Mouse (Mus musculus) kidney, adult 2 months (tissue): Measurements from ENCODE around the gene 1700056E22Rik. TPM values are rescaled to one million over a fixed set of nuclear protein-coding genes. Genes with fewer than 3 reads are reported as not detected.

Source experiments
- DNase-seq: peaks from one replicate; pipeline ENCODE4 v3.0.0; 2021
- H3K27ac ChIP-seq: fragments of 200-500 bp; 2 replicates; pipeline ENCODE4 v1.5.1; 2012; ENCODE audit warnings: low read depth, low read length, control low read depth, inconsistent platforms; ENCODE audit not compliant: insufficient read depth
- H3K27me3 ChIP-seq: fragments of 200-500 bp; replicated peaks from 2 replicates; pipeline ENCODE4 v1.6.1; 2012; ENCODE audit warnings: mild to moderate bottlenecking, moderate library complexity, low read length, inconsistent platforms; ENCODE audit not compliant: control insufficient read depth, insufficient read depth
- H3K36me3 ChIP-seq: fragments of 200-500 bp; 2 replicates; pipeline ENCODE4 v1.6.1; 2012; ENCODE audit warnings: mild to moderate bottlenecking, moderate library complexity, low read length, inconsistent platforms; ENCODE audit not compliant: control insufficient read depth, insufficient read depth
- H3K4me1 ChIP-seq: fragments of 200-500 bp; 2 replicates; pipeline ENCODE4 v1.6.1; 2011; ENCODE audit warnings: low read length; ENCODE audit not compliant: control insufficient read depth, insufficient read depth
- H3K4me3 ChIP-seq: fragments of 200-500 bp; 2 replicates; pipeline ENCODE4 v1.5.1; 2011; ENCODE audit warnings: mild to moderate bottlenecking, low read depth, low read length, control low read depth; ENCODE audit not compliant: insufficient read depth
- CTCF ChIP-seq: fragments of 200-500 bp; conservative IDR thresholded peaks from 2 replicates; pipeline ENCODE4 v1.5.1; 2011; ENCODE audit warnings: low read depth, mild to moderate bottlenecking, control low read depth, low read length, moderate library complexity, mixed read lengths; ENCODE audit not compliant: insufficient read depth, insufficient read length
- POLR2A ChIP-seq: fragments of 200-500 bp; IDR thresholded peaks from one replicate; pipeline ENCODE4 v1.6.1; 2011; ENCODE audit warnings: low read depth, low read length, control low read depth
- WGBS: fragments of 180-500 bp; shearing (Covaris S2); methylation state at CpG from one replicate; pipeline ENCODE4 v1.1.7; 2018; 5-methylcytosine and 5-hydroxymethylcytosine counted together
- polyA plus RNA-seq: library from polyadenylated mRNA; depleted of rRNA; stranded (reverse); fragments of >200 nt; gene quantifications from 2 replicates; pipeline ENCODE4 v1.2.3, GENCODE M21; 2012

The 1700056E22Rik gene
- polyA plus RNA-seq, 1 experiment: 0.63 TPM

DNA sequence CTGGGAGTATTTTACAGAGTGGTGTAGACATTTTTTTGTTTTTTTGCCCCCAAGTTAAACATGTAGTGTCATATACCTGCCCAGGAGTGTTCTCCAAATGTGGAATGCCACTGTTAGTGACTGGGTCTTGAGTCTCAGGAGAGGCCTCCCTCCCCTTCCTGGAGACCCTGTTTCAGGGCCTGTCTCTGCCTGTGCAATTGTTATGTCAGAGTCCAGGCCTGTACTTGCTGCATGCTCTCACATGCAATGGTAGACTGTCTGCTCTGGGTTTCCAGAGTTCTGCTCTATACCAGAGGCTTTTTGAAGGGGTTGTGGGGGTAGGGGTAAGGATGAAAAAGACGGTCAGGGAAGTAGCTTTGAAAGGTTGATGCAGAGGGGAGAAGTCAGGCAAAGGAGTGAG is 6.8 kb upstream of the 1700056E22Rik start:
- H3K4me3 ChIP-seq: no peak overlapping the region
- TF ChIP-seq CTCF (no peak), POLR2A (no peak)
- no peaks in the 10 kb centered on the region for H3K36me3 ChIP-seq
- H3K4me1 ChIP-seq: no peaks in the 10 kb centered on the region
- no peak for DNase-seq
- H3K27ac ChIP-seq: no peak overlapping the region
- WGBS: 95% methylated on average over 1 of the region's 1 CpGs
- H3K27me3 ChIP-seq: no peaks in the 10 kb centered on the region

DNA sequence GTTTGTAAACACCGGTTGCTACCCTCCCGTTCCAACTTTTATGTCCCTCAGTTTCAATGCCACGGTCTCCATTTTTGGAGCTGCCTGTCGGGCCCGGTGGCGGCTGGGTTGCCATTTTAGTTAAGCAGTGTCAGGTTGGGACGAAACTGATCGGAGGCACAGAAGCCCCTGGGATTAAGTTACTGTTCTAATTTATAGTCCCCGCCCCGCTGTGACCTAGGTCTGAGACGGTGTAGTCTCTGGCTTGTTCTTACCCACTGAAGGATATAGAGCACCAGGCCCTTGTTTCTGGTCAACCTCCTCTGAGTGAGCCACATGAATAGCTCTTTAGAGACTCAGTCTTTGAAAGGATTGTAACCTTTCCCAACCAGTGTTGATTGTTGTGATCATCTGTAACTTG is 6.1 kb upstream of the 1700056E22Rik start:
- Histone ChIP-seq H3K36me3 (no peaks in the 10 kb centered on the region), H3K4me3 (no peak overlapping the region), H3K27ac (no peak overlapping the region), H3K4me1 (no peaks in the 10 kb centered on the region), H3K27me3 (no peaks in the 10 kb centered on the region)
- no peak for DNase-seq
- no peak for TF ChIP-seq POLR2A
- TF ChIP-seq CTCF: no peak
- 64% methylated on average over 11 of the region's 11 CpGs for WGBS

DNA sequence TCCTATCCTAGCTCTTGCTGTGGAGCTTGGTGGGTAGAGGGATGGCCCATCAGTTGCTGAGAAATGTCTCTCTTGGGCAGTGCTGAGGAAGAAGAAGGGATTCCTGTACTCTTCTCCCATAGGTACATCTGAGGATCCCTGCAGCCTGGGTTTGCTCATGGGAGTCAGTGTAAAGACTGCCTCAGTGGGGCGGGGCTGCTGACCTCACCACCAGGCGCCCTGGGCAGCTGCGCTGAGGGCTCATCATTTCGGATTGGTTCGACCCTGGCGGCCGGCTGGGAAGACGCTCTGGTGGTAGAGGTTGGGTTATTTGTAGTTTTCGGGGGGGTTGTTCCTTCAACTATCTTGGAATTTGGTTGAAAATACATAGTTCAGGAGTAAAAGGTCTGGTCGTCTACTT is 5.2 kb upstream of the 1700056E22Rik start:
- WGBS: 95% methylated on average over 10 of the region's 10 CpGs
- no peaks in the 10 kb centered on the region for H3K27me3 ChIP-seq
- H3K4me1 ChIP-seq: no peaks in the 10 kb centered on the region
- H3K27ac ChIP-seq: no peak overlapping the region
- TF ChIP-seq POLR2A (no peak), CTCF (no peak)
- no peak overlapping the region for H3K4me3 ChIP-seq
- no peak for DNase-seq
- no peaks in the 10 kb centered on the region for H3K36me3 ChIP-seq

- no peaks in the 10 kb centered on the region for H3K36me3 ChIP-seq
- TF ChIP-seq POLR2A (no peak), CTCF (no peak)
- 92% methylated on average over 4 of the region's 4 CpGs for WGBS
- no peak overlapping the region for H3K4me3 ChIP-seq
- no peak overlapping the region for H3K27ac ChIP-seq
- H3K27me3 ChIP-seq: no peaks in the 10 kb centered on the region
- H3K4me1 ChIP-seq: no peaks in the 10 kb centered on the region
- no peak for DNase-seq
Measured at GRCm38 (mm10) chr1:184037802-184038201, 3.7 kb upstream of the 1700056E22Rik start.

DNA sequence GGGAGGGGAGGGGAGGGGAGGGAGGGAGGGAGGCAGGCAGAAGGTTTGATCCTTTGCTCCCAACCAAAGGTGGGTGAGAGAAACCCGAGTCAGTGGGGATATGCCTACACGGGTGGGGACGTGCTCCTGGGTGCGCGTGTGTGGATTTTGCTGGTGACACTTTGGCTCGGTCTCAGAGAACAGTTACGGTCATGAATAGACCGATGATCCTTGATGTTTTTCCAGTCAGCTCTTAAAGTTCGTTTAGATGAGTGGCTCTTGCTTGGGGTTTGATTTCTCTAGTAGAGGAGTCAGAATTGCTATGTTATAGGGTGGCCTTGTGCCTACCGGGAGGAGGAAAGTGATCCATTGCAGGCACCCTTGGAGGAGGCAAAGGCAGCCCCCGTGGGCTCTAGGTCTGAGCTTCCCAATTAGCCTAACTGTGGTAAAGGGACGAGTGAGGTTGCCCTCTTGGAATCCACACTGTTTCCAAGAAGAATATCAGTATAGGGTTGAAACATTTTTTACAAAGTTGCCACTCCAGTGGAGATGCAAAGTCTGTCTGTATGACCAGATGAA is 1.3 kb upstream of the 1700056E22Rik start:
- H3K36me3 ChIP-seq: no peaks in the 10 kb centered on the region
- WGBS: 15% methylated on average over 12 of the region's 12 CpGs
- H3K4me1 ChIP-seq: no peaks in the 10 kb centered on the region
- peak overlapping the region; percentile 30; the same call in 1 of the 2 replicates for H3K4me3 ChIP-seq
- no peak overlapping the region for H3K27ac ChIP-seq
- DNase-seq: peak; percentile 9
- H3K27me3 ChIP-seq: no peaks in the 10 kb centered on the region
- TF ChIP-seq CTCF (no peak), POLR2A (no peak)

DNA sequence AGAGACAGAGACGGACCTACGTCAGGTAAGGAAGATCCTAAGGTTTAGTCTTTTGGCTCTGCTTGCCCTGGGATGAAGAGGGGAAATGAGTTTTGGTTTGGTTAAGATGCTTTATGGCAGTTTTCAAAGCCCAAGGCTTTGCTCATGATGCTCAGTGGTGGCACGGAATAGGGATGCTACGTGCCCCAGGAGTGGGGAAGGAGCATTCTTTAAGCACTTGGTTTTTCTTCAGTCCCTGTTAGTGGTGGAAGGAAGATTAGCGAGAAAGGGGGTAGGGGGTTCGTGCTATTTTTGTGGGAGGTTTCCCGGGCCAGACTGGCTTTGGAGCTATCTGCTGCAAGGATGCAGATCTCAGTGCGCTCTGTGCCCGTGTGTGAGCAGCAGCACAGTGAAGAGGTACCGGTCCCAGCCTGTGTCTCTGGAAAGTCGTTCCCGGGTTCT is 660 bp upstream of the 1700056E22Rik start:
- no peaks in the 10 kb centered on the region for H3K27me3 ChIP-seq
- no peak overlapping the region for H3K27ac ChIP-seq
- H3K4me1 ChIP-seq: no peaks in the 10 kb centered on the region
- DNase-seq: peak; percentile 25
- no peaks in the 10 kb centered on the region for H3K36me3 ChIP-seq
- peak overlapping the region; percentile 81 for H3K4me3 ChIP-seq
- TF ChIP-seq CTCF: no peak
- no peak for TF ChIP-seq POLR2A
- under 1% methylated on average over 12 of the region's 12 CpGs for WGBS

DNA sequence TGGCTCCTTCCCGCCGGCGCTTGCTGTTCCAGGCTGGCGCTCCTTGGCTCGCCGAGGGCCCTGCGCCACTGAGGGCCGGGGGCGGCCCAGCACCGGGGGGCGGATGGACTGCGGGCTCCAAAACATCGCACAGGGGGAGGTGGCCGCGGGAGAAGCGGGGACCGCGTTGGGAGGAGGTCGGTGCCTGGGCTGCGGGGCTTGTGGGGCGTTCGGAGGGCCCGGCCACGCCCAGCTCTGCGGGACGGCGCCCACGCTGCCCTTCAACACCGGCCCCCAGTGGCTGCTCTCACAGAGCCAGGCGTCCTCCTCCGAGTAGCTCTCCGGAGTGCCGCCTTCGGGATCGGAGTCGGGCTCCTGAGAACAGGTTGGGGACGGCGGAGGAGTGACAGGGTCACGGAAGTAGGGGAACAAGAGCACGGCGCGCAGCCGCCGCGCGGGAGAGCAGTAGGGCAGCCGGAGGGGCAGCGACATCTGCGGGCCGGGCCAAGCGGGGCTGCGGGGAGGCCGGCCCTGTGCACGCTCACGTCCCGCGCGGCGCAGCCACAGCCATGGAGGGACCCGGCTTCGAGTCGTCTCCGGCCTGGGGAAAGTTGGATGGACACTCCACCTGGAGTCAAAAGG is 601 bp downstream of the 1700056E22Rik start:
- peak overlapping the region; percentile 67 for H3K4me3 ChIP-seq
- DNase-seq: no peak
- TF ChIP-seq POLR2A (no peak), CTCF (0 out of 2 replicates have a peak, but pooled peaks have one; percentile 13)
- H3K27me3 ChIP-seq: no peaks in the 10 kb centered on the region
- WGBS: 1% methylated on average over 63 of the region's 63 CpGs
- no peaks in the 10 kb centered on the region for H3K36me3 ChIP-seq
- peak overlapping the region; percentile 72 for H3K27ac ChIP-seq
- no peaks in the 10 kb centered on the region for H3K4me1 ChIP-seq
